Mouse (Mus musculus) testis, adult 2 months (tissue): Measurements from ENCODE around the gene Sox5.

Experiments used
- CTCF ChIP-seq: fragments of 200-500 bp; IDR thresholded peaks from 2 replicates; pipeline ENCODE4 v1.5.1; 2012; ENCODE audit warnings: low read depth, mild to moderate bottlenecking, inconsistent platforms, low read length, moderate library complexity; ENCODE audit not compliant: control insufficient read depth, insufficient read depth, insufficient replicate concordance
- POLR2A ChIP-seq: fragments of 200-500 bp; IDR thresholded peaks from 2 replicates; pipeline ENCODE4 v1.6.1; 2012; ENCODE audit warnings: low read depth, mild to moderate bottlenecking, inconsistent platforms, low read length, moderate library complexity; ENCODE audit not compliant: control insufficient read depth

DNA sequence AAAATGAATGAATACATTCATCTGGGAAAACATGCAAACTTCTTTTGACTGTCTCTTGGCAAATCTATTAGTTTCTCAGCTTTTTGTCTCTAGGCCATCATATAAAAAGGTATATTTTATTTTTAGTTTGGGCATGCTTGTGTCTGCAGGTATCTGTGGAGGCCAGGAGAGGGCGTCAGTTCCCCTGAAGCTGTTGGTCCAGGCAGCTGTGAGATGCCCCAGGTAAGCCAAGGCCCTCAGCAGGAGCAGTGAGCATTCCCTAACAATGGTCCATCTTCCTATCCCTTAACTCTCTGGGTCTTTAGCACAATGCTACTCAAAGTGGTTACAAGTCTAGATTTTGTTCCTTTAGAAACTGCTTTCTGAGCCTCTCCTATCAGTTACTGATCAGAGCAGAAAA lies 338.1 kb downstream of the Sox5 start:
- no peak for TF ChIP-seq POLR2A
- TF ChIP-seq CTCF = no peak
